Mouse (Mus musculus) lung, postnatal 25 days (tissue): ENCODE data around the gene Samd7.
A peak's percentile ranks its signal among the peaks of the same experiment; 100 is the strongest.

Source experiments
- DNase-seq: peaks from one replicate; pipeline ENCODE4 v3.0.0; 2022; ENCODE audit warnings: low spot score

Gene Samd7

DNA sequence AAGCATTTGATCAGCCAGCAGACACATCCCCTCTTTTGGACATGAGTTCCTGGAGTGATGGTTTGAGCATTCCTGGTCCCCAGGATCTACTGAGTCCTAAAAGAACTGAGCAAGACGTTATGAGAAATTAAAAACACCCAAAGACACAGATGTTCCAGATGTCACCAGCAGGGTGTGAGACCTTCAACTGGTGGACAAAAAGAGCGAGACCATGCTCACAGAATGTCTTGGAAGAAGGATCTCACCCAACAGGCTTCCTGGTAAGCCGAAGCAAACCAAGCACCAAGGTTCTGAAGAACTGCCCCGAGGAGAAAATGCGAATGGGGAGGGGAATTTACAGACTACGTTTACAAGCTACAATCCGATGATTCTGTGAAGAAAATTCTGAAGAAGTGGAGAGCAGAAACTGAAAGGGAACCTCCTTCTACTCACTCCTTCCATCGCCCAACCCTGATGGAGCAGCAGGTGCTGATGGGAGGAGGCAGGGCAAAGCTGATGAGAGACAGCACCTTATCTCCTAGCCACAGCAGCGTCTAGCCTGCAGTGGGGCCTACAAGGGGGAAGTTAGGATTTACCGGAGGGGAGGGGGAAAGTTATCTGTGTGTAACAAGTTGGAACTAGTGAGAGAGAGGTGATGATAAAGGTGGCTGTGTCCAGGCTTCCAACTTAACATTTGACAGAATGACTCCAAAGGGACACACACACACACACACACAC is 19.4 kb downstream of the Samd7 start:
- DNase-seq, result peak; percentile 14

DNA sequence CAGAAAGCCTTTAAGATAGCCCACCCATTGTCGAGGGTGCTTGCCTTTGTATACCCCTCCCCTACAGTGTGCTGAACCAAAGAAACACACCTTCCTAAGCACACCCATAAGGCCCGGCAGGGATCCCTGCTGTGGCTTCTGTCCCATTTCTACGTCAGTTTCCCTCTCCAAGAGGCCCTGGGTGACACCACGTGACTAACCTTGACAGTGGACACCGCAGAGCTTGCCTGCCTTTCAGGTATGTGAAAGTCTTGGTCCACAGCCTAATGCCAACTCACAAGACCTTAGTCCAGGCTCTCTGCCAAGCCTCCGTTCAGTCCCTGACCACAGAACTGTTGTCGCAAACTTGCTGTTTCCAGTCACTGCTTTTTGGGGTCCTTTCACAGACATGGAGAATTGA is 20.1 kb downstream of the Samd7 start:
- DNase-seq, result peak; percentile 67

DNA sequence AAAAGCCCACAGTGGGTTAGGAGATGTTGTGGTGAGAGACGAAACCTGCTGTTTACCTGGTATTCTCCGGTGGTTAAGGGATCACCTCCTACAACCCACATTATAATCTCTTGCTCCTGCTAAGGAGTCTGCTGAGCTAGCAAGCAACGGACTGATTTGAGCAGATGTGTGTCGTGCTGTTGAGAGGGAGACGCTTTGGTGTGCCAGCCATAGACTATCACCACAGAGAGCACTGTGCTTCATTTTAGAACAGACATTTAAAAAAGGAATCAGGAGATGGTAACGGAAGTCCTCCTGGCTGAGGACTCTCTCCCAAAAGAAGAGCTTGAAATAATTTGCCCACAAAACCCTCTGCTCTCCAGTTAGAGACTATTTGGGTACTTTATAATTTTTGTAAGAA is 21.2 kb downstream of the Samd7 start:
- DNase-seq, result no peak

DNA sequence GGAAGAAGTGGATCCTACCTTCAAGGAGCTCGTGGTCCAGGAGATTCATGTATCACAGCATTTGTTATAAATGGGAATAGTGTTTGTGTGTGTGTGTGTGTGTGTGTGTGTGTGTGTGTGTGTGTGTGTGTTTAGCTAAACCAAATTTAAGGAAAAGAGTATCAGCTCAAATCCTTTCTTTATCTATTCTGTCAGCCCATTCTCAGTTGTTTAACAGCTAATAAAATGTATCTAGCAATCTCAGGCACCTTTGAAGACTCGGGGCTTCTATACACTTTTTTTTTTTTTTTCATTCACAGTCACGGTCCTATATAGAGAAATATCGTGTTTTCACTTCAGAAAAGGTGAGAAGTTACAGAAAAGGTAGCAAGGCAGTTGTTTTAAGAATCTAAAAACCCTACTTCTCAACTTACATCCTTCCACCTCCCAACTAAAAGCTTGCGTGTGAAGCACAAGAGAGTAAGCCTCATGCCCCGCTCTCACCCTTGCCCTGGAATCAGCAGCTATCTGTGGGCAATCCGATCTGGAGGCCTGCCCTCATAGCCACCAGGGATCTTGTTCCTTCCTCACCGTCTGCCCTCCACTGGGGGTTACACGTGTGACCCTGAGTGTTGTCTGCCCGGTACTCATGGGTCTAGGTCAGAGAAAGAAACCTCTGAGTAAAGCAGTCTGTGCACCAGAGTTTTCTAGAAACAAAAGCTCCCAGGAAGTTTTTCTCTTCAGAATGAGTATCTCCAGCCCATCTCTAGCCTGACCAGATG is 23.8 kb downstream of the Samd7 start:
- no peak for DNase-seq

DNA sequence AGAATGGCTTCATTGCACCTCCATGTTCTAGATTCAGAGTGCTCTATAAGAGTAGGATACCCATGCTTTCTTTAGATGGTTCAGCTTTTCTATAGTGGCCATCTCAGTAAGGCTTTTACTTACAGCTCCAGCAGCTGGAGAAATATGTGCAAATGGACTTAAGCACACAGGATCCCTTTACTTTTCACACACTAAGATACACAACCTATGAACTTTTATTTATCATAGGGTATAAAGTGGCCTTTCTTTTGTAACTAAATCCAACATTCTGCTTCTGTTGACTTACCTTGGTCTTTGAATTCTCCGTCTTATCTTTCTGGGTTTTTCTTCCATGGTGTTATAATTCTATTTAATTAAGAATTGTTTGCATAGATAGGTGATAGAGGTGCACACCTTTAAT is 25.5 kb downstream of the Samd7 start:
- no peak for DNase-seq

DNA sequence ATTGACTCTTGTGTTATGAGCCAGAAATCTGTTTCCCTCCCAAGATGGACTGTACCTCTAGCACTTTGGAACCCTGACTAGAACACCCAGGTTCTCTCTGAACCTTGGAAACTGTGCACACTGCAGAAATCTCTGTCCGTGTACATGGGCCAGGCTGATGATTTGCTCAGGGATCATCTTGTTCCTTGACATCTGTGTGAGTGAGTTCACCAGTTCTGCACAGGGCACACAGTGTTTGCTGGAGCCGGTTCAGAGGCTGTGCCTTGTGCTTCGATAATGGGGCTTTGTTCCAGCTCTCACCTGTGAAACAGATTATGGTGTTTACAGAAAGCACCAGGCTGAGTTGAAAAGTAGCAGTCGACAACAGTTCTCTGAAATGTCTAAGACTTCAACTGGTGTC is 26.5 kb downstream of the Samd7 start:
- no peak for DNase-seq

DNA sequence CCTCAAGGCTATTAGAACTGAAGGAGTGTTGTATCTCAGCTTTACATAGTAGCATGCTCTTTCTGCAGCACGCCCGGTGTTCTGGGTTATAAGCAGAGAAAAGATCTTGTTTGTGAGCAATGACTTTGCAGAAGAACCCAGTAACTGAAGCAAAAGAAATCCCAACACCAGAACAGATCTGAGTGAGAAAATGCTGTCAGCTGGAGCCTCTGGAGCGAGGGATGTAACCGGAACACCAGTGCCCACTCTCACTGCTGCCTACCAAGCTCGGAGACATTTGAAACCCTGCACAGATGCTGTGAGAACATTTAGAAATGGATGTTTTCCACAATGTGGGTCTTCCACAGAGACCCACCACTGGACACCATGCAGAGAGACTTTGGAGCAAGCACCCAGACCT is 28.6 kb downstream of the Samd7 start:
- no peak for DNase-seq

DNA sequence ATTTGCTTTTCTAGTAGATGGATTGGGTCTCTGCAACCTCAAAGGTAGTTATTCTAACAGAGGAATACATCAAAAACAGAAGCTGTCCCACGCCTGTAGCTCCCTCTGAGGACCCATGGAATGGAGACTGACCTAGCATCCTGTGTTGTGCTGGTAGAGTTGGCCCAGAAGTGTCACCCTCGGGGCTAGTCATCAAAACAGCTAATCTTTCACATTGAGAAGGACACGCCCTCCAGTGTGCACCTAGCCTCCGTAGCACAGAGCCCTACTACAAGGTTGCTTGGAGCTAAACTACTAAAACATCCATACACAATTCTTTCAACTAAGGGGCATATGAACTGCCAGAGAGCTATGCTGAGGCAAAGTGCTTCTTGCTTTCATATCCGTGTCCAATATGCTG is 31.9 kb downstream of the Samd7 start:
- DNase-seq, result no peak

DNA sequence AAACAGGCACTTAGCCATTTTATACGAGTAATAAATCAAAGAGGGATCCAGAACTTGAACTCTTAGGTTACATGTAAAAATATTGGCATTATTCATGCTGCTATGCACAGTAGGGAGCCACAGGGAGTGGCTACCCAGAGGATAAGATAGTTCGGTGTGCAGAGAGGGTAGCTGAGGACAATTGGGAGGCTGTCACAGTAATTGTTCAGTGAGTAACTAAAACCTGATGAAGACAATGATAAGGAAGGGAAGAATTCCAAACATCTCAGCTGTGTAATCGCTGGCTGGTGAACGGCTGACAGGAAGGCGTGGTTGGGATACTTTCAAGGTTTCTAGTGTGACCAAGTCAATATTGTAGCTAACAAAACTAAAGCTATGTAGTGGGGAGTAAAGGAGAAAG is 42.4 kb downstream of the Samd7 start:
- peak; percentile 68 for DNase-seq

DNA sequence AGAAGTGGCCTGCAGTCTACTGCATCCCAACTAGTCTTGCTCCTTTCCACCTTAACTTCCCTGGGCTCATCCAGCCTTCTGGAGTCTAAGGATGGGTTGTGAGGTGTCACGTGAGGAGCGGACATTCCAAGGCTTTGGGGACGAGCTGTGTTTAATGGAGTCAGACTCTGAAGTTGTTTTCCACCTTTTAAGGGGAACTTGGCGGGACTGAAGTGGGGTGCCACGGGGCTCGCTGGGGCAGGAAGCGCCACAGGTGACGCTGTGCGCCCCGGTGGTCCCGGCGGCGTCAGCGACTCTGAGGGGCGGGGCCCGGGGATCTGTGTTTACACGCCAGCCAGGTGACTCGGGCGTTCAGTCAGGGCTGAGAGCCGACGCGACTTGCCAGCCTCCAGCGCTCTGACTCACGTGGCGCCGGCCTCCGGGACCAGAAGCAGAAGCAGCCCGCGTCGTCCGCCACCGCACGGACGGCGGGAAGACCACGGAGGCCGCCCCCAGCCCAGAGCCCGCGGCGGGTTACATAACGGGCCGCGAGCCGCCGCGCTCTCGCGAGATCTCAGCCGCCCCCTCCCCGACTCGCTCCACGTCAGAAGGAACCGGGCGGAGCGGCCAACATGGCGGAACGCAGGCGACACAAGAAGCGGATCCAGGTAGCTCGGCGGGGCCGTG is 46.8 kb downstream of the Samd7 start, which contains the start of gene Sec62:
Gene Sec62, plus strand, starts transcription at position 139 of the 666 bp plus-strand sequence.
- peak; percentile 92 for DNase-seq

DNA sequence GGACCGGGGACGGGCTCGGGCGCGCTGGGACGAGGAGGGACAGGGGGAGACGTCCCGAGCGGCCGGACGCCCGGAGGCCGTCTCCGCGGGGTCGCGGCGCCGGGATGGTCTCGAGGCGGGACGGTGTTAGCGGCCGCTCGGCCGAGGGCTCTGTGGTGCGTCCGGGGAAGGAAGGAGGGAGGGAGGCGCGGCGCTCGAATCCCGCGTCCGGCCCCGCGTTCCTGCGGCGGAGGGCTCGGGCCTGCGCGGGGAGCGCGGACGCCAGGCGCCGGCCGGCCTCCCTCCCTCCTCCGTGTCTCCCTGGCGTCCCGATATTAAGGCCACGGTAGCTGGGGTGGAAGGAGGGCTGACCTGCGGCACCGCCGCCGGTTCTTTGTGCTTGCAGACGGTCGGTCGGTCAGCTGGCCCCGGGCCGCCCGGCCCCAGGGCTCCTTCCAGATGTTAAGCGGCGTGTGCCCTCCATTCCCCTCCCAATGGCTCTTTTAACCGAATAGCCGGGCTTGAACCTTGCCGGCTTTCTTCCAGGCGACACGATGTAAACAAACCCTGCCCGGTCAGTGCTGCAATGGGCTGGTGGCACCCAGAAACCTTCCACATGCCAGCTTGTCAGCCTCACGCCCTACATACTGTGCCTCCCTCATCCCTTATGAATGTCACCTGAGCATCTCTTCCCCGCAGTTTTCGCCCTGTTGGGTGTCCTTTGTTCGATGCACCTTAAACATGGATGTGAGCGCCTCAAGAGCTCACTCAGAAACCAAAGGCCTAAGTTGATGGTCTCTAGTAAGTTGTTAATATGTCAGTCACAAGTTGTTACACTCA is 47.5 kb downstream of the Samd7 start:
- peak; percentile 28 for DNase-seq

DNA sequence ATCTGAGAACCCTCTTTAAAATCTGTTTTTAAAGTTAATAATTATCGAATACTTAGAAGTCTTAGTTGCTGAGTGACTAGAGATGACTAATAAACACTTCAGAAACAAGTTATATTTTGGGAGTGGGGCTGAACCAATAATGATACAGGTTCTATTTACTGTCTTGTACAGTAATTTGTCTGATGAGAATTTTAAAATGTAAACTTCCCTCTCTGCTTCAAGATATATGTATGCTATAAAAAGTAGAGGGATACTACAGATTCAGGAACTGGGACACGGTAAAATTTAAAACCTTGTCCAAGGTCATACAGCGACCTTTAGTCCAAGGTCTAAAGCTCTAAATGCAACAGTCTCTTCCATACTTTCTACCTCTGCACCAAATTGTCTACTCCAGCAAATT is 56.1 kb downstream of the Samd7 start:
- DNase-seq, result no peak

DNA sequence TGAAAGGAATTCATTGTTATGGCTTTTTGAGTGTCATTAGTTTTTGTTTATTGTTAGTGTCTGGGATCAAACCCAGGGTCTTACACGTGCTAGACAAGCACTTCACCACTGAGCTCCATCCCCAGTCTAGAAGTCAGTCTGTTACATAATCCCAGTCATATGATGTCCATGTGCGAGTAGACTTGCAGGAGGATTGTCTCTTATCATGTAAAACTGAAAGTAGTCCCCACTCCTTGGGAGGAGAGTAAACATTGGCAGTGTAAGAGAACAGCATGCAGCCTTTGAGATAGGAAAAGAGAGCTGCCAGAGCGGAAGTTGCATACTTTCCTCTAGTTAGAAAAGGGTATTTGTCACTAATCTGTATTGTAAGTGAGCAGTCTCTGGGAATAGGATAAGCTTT is 66.8 kb downstream of the Samd7 start:
- DNase-seq, result peak; percentile 85
